Mouse (Mus musculus) CD8-positive naive resting alpha-beta T cell, adult 2 months (primary cell): ENCODE data around the gene Gm37240.
A peak's percentile ranks its signal among the peaks of the same experiment; 100 is the strongest.

Source experiments
- DNase-seq, 2 experiments: peaks; one replicate each; pipeline ENCODE4 v3.0.0; 2022; ENCODE audit warnings: low read depth in 2 of 2, low spot score in 2 of 2

The Gm37240 gene

GRCm38 (mm10) chr3:84735716-84736115, 1151.6 kb downstream of the Gm37240 start:
- no peak for DNase-seq

DNA sequence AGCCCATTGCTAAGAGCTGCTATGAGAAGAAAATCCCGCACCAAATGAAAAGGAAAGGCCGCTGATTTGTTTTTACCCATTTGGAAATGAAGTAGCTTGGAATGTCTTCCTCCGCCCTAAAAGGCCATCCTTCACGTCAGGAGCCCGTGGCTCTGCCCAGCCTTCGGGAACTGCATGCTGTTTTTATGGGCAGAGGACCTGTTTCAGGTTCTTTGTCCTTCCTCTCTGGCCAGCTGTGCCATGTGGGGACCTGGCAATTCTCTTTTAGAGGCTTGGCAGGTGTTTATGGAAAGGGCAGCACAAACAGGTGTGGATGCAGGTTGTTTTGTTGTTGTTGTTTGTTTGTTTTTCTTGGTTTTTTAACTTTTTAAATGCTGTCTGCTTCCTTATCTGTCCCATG, 1154.8 kb downstream of the Gm37240 start:
- no peak for DNase-seq

GRCm38 (mm10) chr3:84732016-84732502, 1155.3 kb downstream of the Gm37240 start:
- no peak for DNase-seq

DNA sequence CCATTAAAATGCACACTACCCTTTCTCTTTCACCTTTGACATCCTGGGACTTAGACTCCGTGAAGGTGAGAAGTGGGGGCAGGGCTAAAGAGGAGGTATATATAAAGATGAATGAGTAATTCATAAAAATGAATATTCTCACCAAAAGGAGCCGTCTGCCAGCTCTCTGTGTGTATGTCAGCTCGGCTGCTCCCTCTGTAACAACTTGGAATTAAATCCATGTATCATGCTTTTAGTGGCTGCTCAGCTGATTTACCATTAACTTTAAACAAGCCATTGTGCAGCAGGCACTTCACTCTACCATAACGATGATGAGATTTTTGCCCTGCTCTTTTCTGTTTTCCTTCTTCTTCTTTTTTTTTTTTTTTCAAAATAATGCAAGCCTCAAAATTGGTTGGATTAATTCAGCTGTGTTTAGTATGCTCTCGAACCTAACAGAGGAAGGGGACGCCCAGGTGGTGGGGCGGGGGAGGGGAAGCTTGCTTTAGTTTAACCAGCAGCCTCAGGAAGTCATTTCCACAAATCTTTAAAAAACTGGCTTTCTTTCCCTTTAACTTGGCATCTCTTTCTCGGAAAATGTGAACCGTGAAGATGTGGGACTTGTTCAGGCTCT, 1155.8 kb downstream of the Gm37240 start:
- DNase-seq = no peak

- DNase-seq = no peak
These were observed 1156.3 kb downstream of the Gm37240 start for GRCm38 (mm10) chr3:84731003-84731402.

GRCm38 (mm10) chr3:84729806-84730205, 1157.5 kb downstream of the Gm37240 start:
- no peak for DNase-seq

- DNase-seq = no peak
These were observed 1163.3 kb downstream of the Gm37240 start for GRCm38 (mm10) chr3:84723996-84724395.

DNA sequence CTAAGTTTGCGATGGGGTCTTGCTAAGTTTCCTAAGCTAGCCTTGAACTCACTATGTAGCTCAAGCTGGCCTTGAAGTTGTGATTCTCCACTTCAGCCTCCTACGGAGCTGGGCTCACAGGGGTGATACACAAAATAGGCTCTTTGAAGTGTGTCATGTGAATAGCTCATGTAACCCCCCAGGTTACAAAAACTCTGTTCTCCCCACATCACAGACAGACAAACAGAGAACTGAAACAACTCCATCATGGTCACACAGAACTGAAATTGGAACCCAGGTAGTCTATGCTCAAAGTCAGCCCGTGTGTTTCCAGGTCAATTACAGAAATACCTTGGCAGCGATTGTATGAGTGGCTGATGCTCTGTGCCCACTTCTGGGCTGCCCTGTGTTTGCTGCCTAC, 1164.6 kb downstream of the Gm37240 start:
- DNase-seq = no peak

DNA sequence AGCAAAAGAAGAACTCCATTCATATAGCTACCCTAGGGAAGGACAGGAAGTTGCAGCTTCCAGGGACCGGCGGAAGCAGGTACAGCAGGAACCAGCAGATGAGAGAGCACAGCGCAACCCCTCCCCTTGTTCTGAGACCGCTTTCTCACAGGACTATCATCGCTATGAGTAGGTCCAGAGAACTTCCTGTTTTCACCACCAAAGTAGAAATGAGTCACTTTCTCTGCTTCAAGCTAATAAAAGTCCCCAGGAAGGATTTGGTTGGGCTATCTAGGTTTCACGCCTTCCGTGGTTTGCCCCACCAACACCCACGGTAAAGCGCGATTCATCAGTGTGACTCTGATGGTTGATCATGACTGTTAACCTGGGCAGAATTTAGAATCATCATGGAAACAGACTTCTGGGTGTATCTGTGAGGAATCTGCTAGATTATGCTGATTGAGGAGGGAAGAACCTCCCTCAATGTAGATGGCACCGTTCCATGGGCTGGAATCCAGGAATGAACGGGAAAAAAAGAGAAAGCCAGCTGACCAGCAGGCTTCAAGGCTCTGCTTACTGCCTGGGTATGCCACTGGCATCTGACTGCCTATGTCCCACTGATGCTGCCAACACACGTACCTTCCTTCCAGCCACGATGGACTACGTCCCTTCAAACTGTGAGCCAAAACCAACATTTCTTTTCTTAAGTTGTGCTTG, 1172.1 kb downstream of the Gm37240 start:
- peak; percentile 10 to 30 for DNase-seq

- DNase-seq = no peak
These were observed 1174.4 kb downstream of the Gm37240 start for GRCm38 (mm10) chr3:84712941-84713340.

DNA sequence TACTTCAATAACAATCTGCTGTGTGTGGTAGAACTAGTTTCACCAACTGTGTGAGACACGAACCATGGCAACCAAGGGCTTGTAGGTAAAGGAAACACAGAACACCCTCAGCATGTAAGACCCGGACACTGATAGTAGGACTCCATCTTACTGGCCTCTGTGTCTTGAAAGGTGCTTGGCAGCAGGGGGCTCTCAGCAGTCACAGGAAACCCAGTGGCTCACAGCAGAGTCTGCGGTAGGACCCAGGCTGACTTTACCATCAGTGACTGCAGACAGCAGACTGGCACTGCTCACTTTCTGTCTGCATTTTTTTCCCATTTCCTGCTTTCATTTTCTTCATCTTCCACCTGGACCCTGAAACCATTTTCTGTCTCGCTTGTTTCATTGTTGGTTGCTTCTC, 1176.6 kb downstream of the Gm37240 start:
- no peak for DNase-seq

DNA sequence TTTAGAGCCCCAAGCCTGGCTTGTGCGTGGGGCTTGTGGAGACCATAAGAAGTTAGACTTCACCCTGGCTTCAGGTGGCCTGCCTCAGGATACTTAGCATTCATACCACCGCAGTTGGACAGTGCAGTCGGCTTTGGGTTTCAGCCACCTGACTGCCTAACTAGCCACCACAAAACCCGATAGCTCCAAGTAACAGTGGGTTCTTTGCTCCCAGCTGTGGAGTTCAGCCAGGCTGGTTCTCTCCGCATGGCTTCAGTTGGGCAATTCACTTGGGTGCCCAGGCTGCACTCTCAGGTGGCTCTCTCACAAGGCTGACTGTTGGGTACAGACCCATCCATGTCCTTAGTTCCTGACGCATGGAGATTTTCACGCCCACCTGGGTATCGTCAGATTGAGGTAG, 1177.4 kb downstream of the Gm37240 start:
- no peak for DNase-seq

DNA sequence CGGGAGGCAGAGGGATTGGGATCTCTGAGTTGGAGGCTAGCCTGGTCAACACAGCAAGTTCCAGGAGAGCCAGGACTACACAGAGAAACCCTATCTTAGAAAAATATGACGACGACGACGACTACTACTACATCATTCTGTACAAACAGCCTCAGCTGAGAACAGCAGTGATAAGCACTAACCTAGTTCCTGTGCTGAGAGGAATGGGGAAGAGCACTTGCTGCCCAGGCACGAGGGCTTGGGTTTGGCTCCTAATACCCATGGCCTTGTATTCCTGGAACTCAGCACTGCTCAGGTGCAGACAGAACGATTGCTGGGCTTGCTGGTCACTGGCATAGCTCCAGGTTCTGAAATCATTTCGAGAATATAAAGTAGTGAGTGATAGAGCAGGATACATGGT, 1178.2 kb downstream of the Gm37240 start:
- no peak for DNase-seq

GRCm38 (mm10) chr3:84708469-84708868, 1178.8 kb downstream of the Gm37240 start:
- no peak for DNase-seq

DNA sequence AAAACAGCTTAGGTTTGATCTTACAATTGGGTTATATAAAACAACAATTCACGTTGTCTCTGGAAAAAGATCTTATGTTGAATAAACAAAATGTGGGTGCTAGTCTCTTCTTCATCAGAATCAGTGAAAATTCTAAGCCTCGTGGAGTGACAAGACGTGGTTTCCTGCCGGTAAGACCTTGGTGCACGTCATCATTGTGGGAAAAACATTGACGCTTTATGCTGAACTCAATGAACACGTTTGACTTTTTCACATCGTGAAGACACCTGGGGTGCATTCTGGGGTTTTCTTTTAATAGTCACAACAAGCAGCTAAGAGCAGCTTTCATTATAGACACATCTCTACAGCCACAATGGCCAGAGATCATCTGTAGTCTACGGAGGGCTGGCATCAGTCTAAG, 1182.1 kb downstream of the Gm37240 start:
- DNase-seq = no peak

DNA sequence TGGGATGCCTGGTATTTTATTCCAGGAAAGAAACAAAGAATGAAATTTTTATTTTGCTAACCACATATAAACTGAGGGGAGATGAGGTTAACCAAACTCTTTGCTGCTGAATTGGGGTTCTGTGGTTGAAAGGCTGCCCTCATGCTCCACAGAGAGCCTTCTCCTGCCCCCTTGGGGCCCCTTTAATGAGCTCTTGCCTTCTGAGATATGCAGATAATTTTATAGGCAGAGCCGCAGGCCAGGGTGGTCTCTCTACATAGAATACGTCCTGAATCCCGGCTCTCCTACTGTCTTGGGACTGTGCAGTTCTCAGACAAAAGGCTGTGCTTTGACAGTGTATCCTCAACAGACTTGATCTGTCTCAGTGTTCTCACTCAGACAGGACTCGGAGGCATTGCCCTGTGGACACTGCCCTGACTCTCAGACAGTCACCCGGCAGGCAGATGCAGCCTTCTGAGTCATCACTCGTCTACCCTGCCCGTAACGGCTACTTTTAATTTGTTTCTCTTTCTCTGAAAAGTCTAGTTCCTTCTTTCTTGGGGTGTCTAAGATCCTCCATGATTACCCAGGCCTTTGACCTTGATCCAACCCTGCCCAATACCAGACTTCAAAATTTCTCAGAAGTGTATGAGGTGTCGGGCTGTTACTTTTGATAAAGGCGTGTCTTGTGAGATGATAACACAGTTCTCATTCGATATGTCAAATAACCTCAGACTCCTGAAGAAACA, 1184.1 kb downstream of the Gm37240 start:
- no peak for DNase-seq

GRCm38 (mm10) chr3:84701964-84702363, 1185.4 kb downstream of the Gm37240 start:
- no peak for DNase-seq

GRCm38 (mm10) chr3:84701509-84701908, 1185.8 kb downstream of the Gm37240 start:
- DNase-seq = no peak

- no peak for DNase-seq
These were observed 1190.8 kb downstream of the Gm37240 start for GRCm38 (mm10) chr3:84696428-84696917.

DNA sequence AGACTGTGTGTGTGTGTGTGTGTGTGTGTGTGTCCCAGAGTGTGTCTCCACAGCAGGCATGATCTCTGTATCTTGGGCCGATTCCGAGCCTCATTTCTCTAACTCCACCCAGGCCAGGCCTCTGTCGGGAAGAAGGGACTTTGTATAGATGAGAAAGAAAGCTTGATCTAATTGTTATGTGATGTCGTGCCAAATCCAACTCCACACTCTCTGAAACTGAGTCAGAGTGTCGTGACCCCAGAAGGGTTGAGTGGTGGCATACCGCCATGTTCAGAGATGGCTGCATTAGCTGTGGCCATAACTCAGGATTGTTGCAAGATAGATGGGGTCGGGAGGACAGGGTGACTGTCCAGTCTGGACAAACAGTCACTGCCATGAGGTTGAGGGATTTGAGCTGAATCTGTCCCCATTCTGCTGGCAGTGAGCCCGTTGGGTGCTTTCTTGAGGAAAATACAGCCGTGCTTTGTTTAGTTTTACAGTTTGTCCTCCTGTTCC, 1191.4 kb downstream of the Gm37240 start:
- no peak for DNase-seq

DNA sequence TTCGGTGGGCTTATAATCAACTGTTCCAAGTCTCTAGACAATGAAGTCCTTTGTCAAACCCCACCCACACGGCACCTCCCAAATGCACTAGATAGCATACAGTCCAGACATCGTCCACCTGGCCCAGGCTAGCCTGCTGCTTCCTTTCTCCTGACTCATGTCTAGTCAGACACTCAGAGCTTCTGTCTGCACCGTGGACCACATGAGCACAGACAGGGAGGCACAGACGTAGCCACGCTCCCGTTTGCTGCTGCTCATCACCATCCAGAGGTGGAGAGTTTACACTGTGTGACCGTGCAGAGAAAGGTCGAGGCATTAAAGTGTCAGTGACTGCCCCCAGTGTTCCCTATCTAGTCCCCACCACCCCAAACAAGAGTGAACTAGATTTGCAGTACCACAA, 1191.9 kb downstream of the Gm37240 start:
- no peak for DNase-seq

GRCm38 (mm10) chr3:84693886-84694285, 1193.4 kb downstream of the Gm37240 start:
- no peak for DNase-seq
